Mouse (Mus musculus): ENCODE data around the gene Zfp865. TPM values are rescaled to one million over a fixed set of nuclear protein-coding genes. Genes with fewer than 3 reads are reported as not detected.

Zfp865 gene
- polyA plus RNA-seq (2015; fragmentation: Nextera tagmentation; extraction: Ambion mirVana) = 1.1 and 1.2 TPM in 2 replicates

DNA sequence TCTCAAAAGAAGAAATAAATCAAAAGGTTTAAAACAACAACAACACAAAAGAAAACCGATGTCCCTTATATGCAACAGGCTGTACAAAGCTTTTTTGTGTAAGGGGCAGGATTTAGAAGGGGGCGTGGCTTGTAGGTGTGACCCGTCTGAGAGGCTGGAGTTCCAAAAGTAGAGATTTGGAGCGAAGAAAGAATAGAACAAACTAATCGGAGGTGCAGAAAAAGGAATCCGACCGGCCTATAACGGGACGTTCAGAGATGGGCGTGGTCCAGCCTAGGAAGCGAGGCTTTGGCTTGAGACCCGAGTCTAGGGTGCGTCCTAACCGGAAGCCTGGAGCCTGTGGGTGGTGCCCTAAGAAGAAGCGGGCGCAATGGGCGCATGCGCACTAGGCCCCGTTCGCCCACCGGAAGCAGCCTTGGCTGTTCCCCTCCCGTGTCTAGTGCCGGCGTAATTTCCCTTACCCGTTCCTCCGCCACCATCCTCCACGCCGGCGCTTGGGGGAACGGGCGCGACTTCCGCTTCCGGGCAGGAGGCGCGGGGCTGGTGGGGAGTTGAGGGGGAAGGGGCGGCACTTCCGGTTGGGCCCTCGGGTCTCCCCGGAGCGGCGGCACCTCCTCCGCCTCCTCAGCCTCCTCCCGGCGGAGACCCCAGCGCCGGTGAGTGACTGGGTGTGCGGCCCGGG, at the start of gene Zfp865, which contains the start of gene Ccdc106:
Gene Zfp865 (plus strand): TSS at position 377 of the 682 bp plus-strand sequence.
Gene Ccdc106 (plus strand): TSS at position 554 of the 682 bp plus-strand sequence.
- H3K9me3 ChIP-seq (replicated peaks; ENCODE audit: control insufficient read depth, low read length) = no peaks in the 10 kb centered on the region
- peak within 1 kb of the TSS; percentile 87 for H3K4me3 ChIP-seq (ENCODE audit: low read depth, low read length)
- H3K4me1 ChIP-seq (ENCODE audit: control insufficient read depth, low read depth, low read length) = peaks cover 30% of the 10 kb centered on the region
- H3K4me2 ChIP-seq (ENCODE audit: low read depth, low read length) = peak within 1 kb of the TSS; percentile 78
- H3K27me3 ChIP-seq (ENCODE audit: control insufficient read depth, insufficient read depth, low read depth, low read length) = no peaks in the 10 kb centered on the region
- ATAC-seq (ENCODE audit: low read depth) = peak; percentile 86
- H3K9ac ChIP-seq (ENCODE audit: low read depth, low read length) = peak within 1 kb of the TSS; percentile 96
- under 1% methylated on average over 42 of the region's 49 CpGs for WGBS (ENCODE audit: insufficient replicate concordance)
- H3K27ac ChIP-seq (ENCODE audit: low read length) = peak within 1 kb of the TSS; percentile 96
- H3K36me3 ChIP-seq (ENCODE audit: control insufficient read depth, insufficient read depth) = peaks cover 13% of the 10 kb centered on the region

GRCm38 (mm10) chr7:4971068-4971467, 49.1 kb upstream of the Zfp865 start, which contains the start of gene Sbk3:
TSS of gene Sbk3 (minus strand) at chr7:4971168.
- H3K4me3 ChIP-seq (ENCODE audit: low read depth, low read length) = no peak within 1 kb of the TSS
- WGBS (ENCODE audit: insufficient replicate concordance) = 27% methylated on average over 6 of the region's 6 CpGs
- no peak for ATAC-seq (ENCODE audit: low read depth)
- H3K4me1 ChIP-seq (ENCODE audit: control insufficient read depth, low read depth, low read length) = no peaks in the 10 kb centered on the region; the same call in 1 of the 2 replicates
- no peak within 1 kb of the TSS for H3K4me2 ChIP-seq (ENCODE audit: low read depth, low read length)
- H3K36me3 ChIP-seq (ENCODE audit: control insufficient read depth, insufficient read depth) = no peaks in the 10 kb centered on the region
- H3K9ac ChIP-seq (ENCODE audit: low read depth, low read length) = no peak within 1 kb of the TSS
- no peaks in the 10 kb centered on the region for H3K27me3 ChIP-seq (ENCODE audit: control insufficient read depth, insufficient read depth, low read depth, low read length)
- H3K9me3 ChIP-seq (replicated peaks; ENCODE audit: control insufficient read depth, low read length) = no peaks in the 10 kb centered on the region
- H3K27ac ChIP-seq (ENCODE audit: low read length) = no peak within 1 kb of the TSS

GRCm38 (mm10) chr7:4971710-4972109, 48.5 kb upstream of the Zfp865 start:
- Histone ChIP-seq H3K4me3 (ENCODE audit: low read depth, low read length) (no peak overlapping the region), H3K4me1 (ENCODE audit: control insufficient read depth, low read depth, low read length) (no peaks in the 10 kb centered on the region; the same call in 1 of the 2 replicates), H3K9me3 (replicated peaks; ENCODE audit: control insufficient read depth, low read length) (no peaks in the 10 kb centered on the region), H3K36me3 (ENCODE audit: control insufficient read depth, insufficient read depth) (no peaks in the 10 kb centered on the region), H3K4me2 (ENCODE audit: low read depth, low read length) (no peak overlapping the region), H3K9ac (ENCODE audit: low read depth, low read length) (no peak overlapping the region), H3K27ac (ENCODE audit: low read length) (no peak overlapping the region), H3K27me3 (ENCODE audit: control insufficient read depth, insufficient read depth, low read depth, low read length) (no peaks in the 10 kb centered on the region)
- no peak for ATAC-seq (ENCODE audit: low read depth)
- 25% methylated on average over 7 of the region's 7 CpGs for WGBS (ENCODE audit: insufficient replicate concordance)

DNA sequence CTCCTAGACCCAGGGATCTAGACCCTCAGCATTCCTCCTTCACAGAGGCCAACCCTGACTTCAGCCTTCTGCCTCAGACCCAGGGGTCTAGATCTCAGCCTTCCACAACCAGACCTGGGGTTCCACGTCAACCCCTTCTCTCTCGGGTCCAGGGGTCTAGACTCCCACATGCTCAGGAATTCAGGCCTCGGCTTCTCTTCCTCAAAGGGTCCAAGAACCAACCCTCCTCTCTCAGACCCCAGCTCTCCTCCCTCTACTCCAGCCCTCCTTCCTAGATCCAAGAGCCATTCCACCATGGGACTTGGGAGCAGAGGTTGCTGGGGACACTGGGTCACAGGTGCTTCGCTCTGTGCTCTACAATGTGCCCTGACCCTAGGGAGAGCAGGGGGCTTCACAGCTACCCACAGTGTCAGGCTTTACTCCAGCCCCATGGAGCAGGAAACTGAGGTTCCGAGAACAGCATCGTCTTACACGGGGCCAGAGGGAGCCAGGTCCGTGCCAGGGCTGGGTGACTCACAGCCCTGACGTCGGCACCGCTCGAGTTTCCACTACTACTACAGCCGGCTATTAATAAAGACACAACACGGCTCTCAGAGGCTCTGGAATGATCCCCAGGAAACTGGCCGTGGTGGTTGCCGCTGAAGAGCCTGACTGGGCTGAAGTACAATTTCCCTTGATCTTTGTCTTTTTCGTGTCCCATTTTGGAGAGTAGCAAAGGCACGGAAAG, 47.7 kb upstream of the Zfp865 start:
- no peaks in the 10 kb centered on the region for H3K27me3 ChIP-seq (ENCODE audit: control insufficient read depth, insufficient read depth, low read depth, low read length)
- no peak overlapping the region for H3K27ac ChIP-seq (ENCODE audit: low read length)
- no peak overlapping the region for H3K4me2 ChIP-seq (ENCODE audit: low read depth, low read length)
- no peak for ATAC-seq (ENCODE audit: low read depth)
- no peaks in the 10 kb centered on the region for H3K36me3 ChIP-seq (ENCODE audit: control insufficient read depth, insufficient read depth)
- H3K9ac ChIP-seq (ENCODE audit: low read depth, low read length) = no peak overlapping the region
- no peaks in the 10 kb centered on the region for H3K9me3 ChIP-seq (replicated peaks; ENCODE audit: control insufficient read depth, low read length)
- no peaks in the 10 kb centered on the region; the same call in 1 of the 2 replicates for H3K4me1 ChIP-seq (ENCODE audit: control insufficient read depth, low read depth, low read length)
- WGBS (ENCODE audit: insufficient replicate concordance) = 44% methylated on average over 18 of the region's 18 CpGs
- no peak overlapping the region for H3K4me3 ChIP-seq (ENCODE audit: low read depth, low read length)

GRCm38 (mm10) chr7:4975455-4975854, 44.7 kb upstream of the Zfp865 start:
- Histone ChIP-seq H3K4me1 (ENCODE audit: control insufficient read depth, low read depth, low read length) (no peaks in the 10 kb centered on the region; the same call in 1 of the 2 replicates), H3K9me3 (replicated peaks; ENCODE audit: control insufficient read depth, low read length) (no peaks in the 10 kb centered on the region), H3K36me3 (ENCODE audit: control insufficient read depth, insufficient read depth) (no peaks in the 10 kb centered on the region), H3K27me3 (ENCODE audit: control insufficient read depth, insufficient read depth, low read depth, low read length) (no peaks in the 10 kb centered on the region), H3K27ac (ENCODE audit: low read length) (no peak overlapping the region), H3K4me3 (ENCODE audit: low read depth, low read length) (no peak overlapping the region), H3K4me2 (ENCODE audit: low read depth, low read length) (no peak overlapping the region), H3K9ac (ENCODE audit: low read depth, low read length) (no peak overlapping the region)
- no peak for ATAC-seq (ENCODE audit: low read depth)
- WGBS (ENCODE audit: insufficient replicate concordance) = 43% methylated on average over 4 of the region's 4 CpGs

DNA sequence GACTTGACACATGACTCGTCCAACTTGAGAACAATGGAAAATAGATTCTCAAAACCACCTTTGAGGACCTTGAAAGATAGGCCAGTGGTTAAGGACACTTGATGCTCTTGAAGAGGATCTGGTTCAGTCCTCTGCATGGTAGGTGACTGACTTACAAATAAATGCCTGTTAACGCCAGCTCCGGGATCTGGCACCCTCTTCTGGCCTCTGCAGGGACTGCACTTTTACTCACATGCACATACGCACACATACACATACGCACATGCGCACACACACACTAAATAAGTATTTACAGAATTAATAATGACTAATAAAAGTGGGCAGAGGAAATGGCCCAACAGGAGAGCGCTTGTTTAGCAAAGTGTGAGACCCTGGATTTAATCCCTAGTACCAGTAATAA, 43.3 kb upstream of the Zfp865 start:
- Histone ChIP-seq H3K4me1 (ENCODE audit: control insufficient read depth, low read depth, low read length) (no peaks in the 10 kb centered on the region; the same call in 1 of the 2 replicates), H3K9me3 (replicated peaks; ENCODE audit: control insufficient read depth, low read length) (no peaks in the 10 kb centered on the region), H3K36me3 (ENCODE audit: control insufficient read depth, insufficient read depth) (no peaks in the 10 kb centered on the region), H3K4me3 (ENCODE audit: low read depth, low read length) (no peak overlapping the region), H3K9ac (ENCODE audit: low read depth, low read length) (no peak overlapping the region), H3K4me2 (ENCODE audit: low read depth, low read length) (no peak overlapping the region), H3K27ac (ENCODE audit: low read length) (no peak overlapping the region), H3K27me3 (ENCODE audit: control insufficient read depth, insufficient read depth, low read depth, low read length) (no peaks in the 10 kb centered on the region)
- no peak for ATAC-seq (ENCODE audit: low read depth)
- 75% methylated on average over 7 of the region's 7 CpGs for WGBS (ENCODE audit: insufficient replicate concordance)

DNA sequence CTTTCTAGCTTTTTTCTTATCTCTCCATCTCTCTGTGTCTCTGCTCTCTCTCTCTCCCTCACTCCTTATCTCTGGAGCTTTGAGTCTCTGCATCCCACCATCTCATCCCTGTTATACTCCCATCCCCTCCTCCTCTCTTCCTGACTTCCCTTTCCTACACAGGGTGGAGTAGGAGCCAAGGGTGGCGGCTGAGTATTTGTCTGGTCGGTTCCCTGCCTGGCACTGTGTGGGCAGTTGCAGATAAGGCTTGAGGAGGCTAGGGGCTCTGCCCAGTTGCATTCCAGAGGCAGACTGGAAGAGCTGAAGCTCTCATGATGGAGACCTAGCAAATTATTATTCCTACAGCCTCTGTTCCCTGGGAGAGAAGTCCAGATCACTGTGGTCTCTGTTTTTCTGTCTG, 31.9 kb upstream of the Zfp865 start:
- H3K27ac ChIP-seq (ENCODE audit: low read length) = no peak overlapping the region
- no peaks in the 10 kb centered on the region for H3K4me1 ChIP-seq (ENCODE audit: control insufficient read depth, low read depth, low read length)
- 28% methylated on average over 2 of the region's 2 CpGs for WGBS (ENCODE audit: insufficient replicate concordance)
- H3K4me2 ChIP-seq (ENCODE audit: low read depth, low read length) = no peak overlapping the region
- H3K9ac ChIP-seq (ENCODE audit: low read depth, low read length) = no peak overlapping the region
- no peak overlapping the region for H3K4me3 ChIP-seq (ENCODE audit: low read depth, low read length)
- no peaks in the 10 kb centered on the region for H3K9me3 ChIP-seq (replicated peaks; ENCODE audit: control insufficient read depth, low read length)
- H3K27me3 ChIP-seq (ENCODE audit: control insufficient read depth, insufficient read depth, low read depth, low read length) = peaks cover under 1% of the 10 kb centered on the region; the same call in 1 of the 2 replicates
- 0 out of 2 replicates have a peak, but pooled peaks cover under 1% of the 10 kb centered on the region for H3K36me3 ChIP-seq (ENCODE audit: control insufficient read depth, insufficient read depth)
- ATAC-seq (ENCODE audit: low read depth) = no peak

GRCm38 (mm10) chr7:4993347-4993998, 26.7 kb upstream of the Zfp865 start:
- ATAC-seq (ENCODE audit: low read depth) = no peak
- Histone ChIP-seq H3K9me3 (replicated peaks; ENCODE audit: control insufficient read depth, low read length) (no peaks in the 10 kb centered on the region), H3K9ac (ENCODE audit: low read depth, low read length) (no peak overlapping the region), H3K27ac (ENCODE audit: low read length) (no peak overlapping the region), H3K4me2 (ENCODE audit: low read depth, low read length) (no peak overlapping the region), H3K4me3 (ENCODE audit: low read depth, low read length) (no peak overlapping the region), H3K4me1 (ENCODE audit: control insufficient read depth, low read depth, low read length) (no peaks in the 10 kb centered on the region; the same call in 1 of the 2 replicates), H3K27me3 (ENCODE audit: control insufficient read depth, insufficient read depth, low read depth, low read length) (peaks cover 20% of the 10 kb centered on the region), H3K36me3 (ENCODE audit: control insufficient read depth, insufficient read depth) (0 out of 2 replicates have a peak, but pooled peaks cover 3% of the 10 kb centered on the region)
- 52% methylated on average over 46 of the region's 55 CpGs for WGBS (ENCODE audit: insufficient replicate concordance)
